Mouse (Mus musculus): ENCODE measurements around the gene Smpd2. TPM values are rescaled to one million over a fixed set of nuclear protein-coding genes. Genes with fewer than 3 reads are reported as not detected.

The Smpd2 gene
- polyA plus RNA-seq, 1 experiment from 2014 or later = 51.4 TPM

GRCm38 (mm10) chr10:41476171-41477017 lies 13.8 kb downstream of the Smpd2 start, which contains the start of gene Mical1:
Gene Mical1 (plus strand): TSS chr10:41476314.
- Histone ChIP-seq H3K36me3 (replicated peaks; ENCODE audit: control insufficient read depth, insufficient read depth, low read depth, low read length) (no peaks in the 10 kb centered on the region), H3K4me3 (ENCODE audit: low read depth, low read length) (peak within 1 kb of the TSS; percentile 59), H3K27me3 (ENCODE audit: control insufficient read depth, insufficient read depth, low read length) (no peaks in the 10 kb centered on the region), H3K9ac (replicated peaks; ENCODE audit: low read length) (peak within 1 kb of the TSS; percentile 79), H3K4me2 (ENCODE audit: low read depth, low read length) (peak within 1 kb of the TSS; percentile 92), H3K9me3 (replicated peaks; ENCODE audit: control insufficient read depth, low read length) (no peaks in the 10 kb centered on the region), H3K4me1 (ENCODE audit: control insufficient read depth, insufficient read depth, low read length) (peaks cover 2% of the 10 kb centered on the region; the same call in 1 of the 2 replicates), H3K27ac (replicated peaks; ENCODE audit: low read depth, low read length) (peak within 1 kb of the TSS; percentile 78)
- peak; percentile 77 for ATAC-seq (replicated peaks; ENCODE audit: insufficient number of reproducible peaks, low FRiP score, low TSS enrichment, low read depth)
- under 1% methylated on average over 35 of the region's 35 CpGs for WGBS
- DNase-seq (ENCODE audit: low spot score) = peak; percentile 70

DNA sequence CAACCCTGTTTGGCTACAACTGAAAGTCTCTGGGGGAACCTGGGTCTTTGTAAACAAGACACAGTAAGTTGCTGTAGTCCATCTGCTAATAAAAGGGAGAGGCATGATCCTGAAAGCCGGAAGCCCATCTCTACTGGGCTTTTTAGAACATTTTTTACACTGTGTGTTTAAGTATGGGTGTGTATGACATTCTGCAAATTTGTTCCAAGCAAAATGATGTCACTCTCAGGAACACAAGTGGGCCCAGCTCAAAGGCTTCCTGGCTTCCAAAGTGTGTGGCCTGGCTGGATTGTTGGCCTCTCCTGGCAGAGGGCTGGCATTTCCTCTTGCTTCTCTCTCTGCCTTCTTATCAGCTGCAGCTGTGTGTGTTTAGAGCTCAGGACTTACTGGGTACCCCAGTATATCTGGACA lies 15.2 kb downstream of the Smpd2 start:
- DNase-seq (ENCODE audit: low spot score) (no peak), ATAC-seq (replicated peaks; ENCODE audit: insufficient number of reproducible peaks, low FRiP score, low TSS enrichment, low read depth) (no peak)
- WGBS = 74% methylated on average over 1 of the region's 1 CpGs

GRCm38 (mm10) chr10:41473782-41474468 lies 16.2 kb downstream of the Smpd2 start:
- 83% methylated on average over 6 of the region's 6 CpGs for WGBS

More for the DNA sequence above, 15.2 kb downstream of the Smpd2 start:
- Histone ChIP-seq H3K27ac (replicated peaks; ENCODE audit: low read depth, low read length) (no peak overlapping the region), H3K36me3 (replicated peaks; ENCODE audit: control insufficient read depth, insufficient read depth, low read depth, low read length) (no peaks in the 10 kb centered on the region), H3K4me1 (ENCODE audit: control insufficient read depth, insufficient read depth, low read length) (peaks cover 2% of the 10 kb centered on the region; the same call in 1 of the 2 replicates), H3K4me2 (ENCODE audit: low read depth, low read length) (no peak overlapping the region), H3K9me3 (replicated peaks; ENCODE audit: control insufficient read depth, low read length) (no peaks in the 10 kb centered on the region), H3K9ac (replicated peaks; ENCODE audit: low read length) (no peak overlapping the region), H3K4me3 (ENCODE audit: low read depth, low read length) (no peak overlapping the region), H3K27me3 (ENCODE audit: control insufficient read depth, insufficient read depth, low read length) (no peaks in the 10 kb centered on the region)

DNA sequence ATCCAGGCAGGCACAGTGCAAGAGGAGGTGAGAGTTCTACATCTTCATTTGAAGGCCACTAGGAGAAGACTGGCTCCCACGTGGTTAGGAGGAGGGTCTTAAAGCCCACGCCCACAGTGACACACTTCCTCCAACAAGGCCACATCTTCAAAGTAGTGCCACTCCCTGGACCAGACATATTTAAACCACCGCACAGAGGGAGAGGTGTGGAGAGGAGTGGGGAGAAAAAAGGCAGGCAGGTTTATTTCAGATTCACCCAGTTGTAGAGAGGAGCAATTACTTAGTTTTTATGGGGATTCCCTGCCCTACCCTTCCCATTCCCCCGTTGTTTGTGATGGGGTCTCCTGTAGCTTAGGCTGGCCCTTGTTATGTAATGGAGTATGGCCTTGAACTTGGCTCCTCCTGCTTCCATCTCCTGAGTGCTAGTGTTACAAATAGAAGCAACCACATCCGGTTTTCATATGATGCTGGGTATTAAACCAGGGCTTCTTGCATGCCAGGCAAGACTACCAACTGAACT lies 17.1 kb downstream of the Smpd2 start:
- H3K9me3 ChIP-seq (replicated peaks; ENCODE audit: control insufficient read depth, low read length) = no peaks in the 10 kb centered on the region
- H3K4me3 ChIP-seq (ENCODE audit: low read depth, low read length) = no peak overlapping the region
- H3K4me2 ChIP-seq (ENCODE audit: low read depth, low read length) = no peak overlapping the region
- no peak overlapping the region for H3K9ac ChIP-seq (replicated peaks; ENCODE audit: low read length)
- no peak overlapping the region for H3K27ac ChIP-seq (replicated peaks; ENCODE audit: low read depth, low read length)
- no peaks in the 10 kb centered on the region for H3K27me3 ChIP-seq (ENCODE audit: control insufficient read depth, insufficient read depth, low read length)
- peaks cover 2% of the 10 kb centered on the region; the same call in 1 of the 2 replicates for H3K4me1 ChIP-seq (ENCODE audit: control insufficient read depth, insufficient read depth, low read length)
- 83% methylated on average over 5 of the region's 5 CpGs for WGBS
- DNase-seq (ENCODE audit: low spot score) (no peak), ATAC-seq (replicated peaks; ENCODE audit: insufficient number of reproducible peaks, low FRiP score, low TSS enrichment, low read depth) (no peak)
- no peaks in the 10 kb centered on the region for H3K36me3 ChIP-seq (replicated peaks; ENCODE audit: control insufficient read depth, insufficient read depth, low read depth, low read length)

More at GRCm38 (mm10) chr10:41473782-41474468, 16.2 kb downstream of the Smpd2 start:
- Histone ChIP-seq H3K9me3 (replicated peaks; ENCODE audit: control insufficient read depth, low read length) (no peaks in the 10 kb centered on the region), H3K4me1 (ENCODE audit: control insufficient read depth, insufficient read depth, low read length) (peaks cover 2% of the 10 kb centered on the region; the same call in 1 of the 2 replicates), H3K4me3 (ENCODE audit: low read depth, low read length) (no peak overlapping the region), H3K4me2 (ENCODE audit: low read depth, low read length) (no peak overlapping the region), H3K36me3 (replicated peaks; ENCODE audit: control insufficient read depth, insufficient read depth, low read depth, low read length) (no peaks in the 10 kb centered on the region), H3K27me3 (ENCODE audit: control insufficient read depth, insufficient read depth, low read length) (no peaks in the 10 kb centered on the region), H3K9ac (replicated peaks; ENCODE audit: low read length) (no peak overlapping the region), H3K27ac (replicated peaks; ENCODE audit: low read depth, low read length) (no peak overlapping the region)
- DNase-seq (ENCODE audit: low spot score) (no peak), ATAC-seq (replicated peaks; ENCODE audit: insufficient number of reproducible peaks, low FRiP score, low TSS enrichment, low read depth) (no peak)

DNA sequence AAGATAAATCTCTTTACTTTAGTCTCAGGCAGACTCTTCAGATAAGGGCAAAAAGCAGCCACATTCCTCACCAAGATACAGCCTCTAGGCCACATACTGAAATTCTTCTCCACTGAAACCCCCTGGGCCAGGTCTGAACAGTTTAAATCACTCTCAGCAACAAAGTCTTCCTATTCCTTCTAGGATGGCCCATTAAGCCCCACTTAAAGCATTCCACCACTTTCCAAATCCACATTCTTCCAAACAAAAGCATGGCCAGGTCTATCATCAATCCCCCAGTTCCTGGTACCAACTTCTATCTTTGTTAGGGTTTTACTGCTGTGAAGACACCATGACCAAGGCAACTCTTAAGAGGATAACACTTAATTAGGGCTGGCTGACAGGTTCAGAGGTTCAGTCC lies 17.6 kb downstream of the Smpd2 start:
- DNase-seq (ENCODE audit: low spot score) (no peak), ATAC-seq (replicated peaks; ENCODE audit: insufficient number of reproducible peaks, low FRiP score, low TSS enrichment, low read depth) (no peak)
- no peaks in the 10 kb centered on the region for H3K36me3 ChIP-seq (replicated peaks; ENCODE audit: control insufficient read depth, insufficient read depth, low read depth, low read length)
- no peak overlapping the region for H3K27ac ChIP-seq (replicated peaks; ENCODE audit: low read depth, low read length)
- H3K4me3 ChIP-seq (ENCODE audit: low read depth, low read length) = no peak overlapping the region
- H3K4me1 ChIP-seq (ENCODE audit: control insufficient read depth, insufficient read depth, low read length) = peaks cover 2% of the 10 kb centered on the region; the same call in 1 of the 2 replicates
- no peaks in the 10 kb centered on the region for H3K27me3 ChIP-seq (ENCODE audit: control insufficient read depth, insufficient read depth, low read length)
- H3K9me3 ChIP-seq (replicated peaks; ENCODE audit: control insufficient read depth, low read length) = no peaks in the 10 kb centered on the region
- H3K4me2 ChIP-seq (ENCODE audit: low read depth, low read length) = no peak overlapping the region
- H3K9ac ChIP-seq (replicated peaks; ENCODE audit: low read length) = no peak overlapping the region

- 85% methylated on average over 3 of the region's 3 CpGs for WGBS
- Histone ChIP-seq H3K9ac (replicated peaks; ENCODE audit: low read length) (no peak overlapping the region), H3K9me3 (replicated peaks; ENCODE audit: control insufficient read depth, low read length) (no peaks in the 10 kb centered on the region), H3K4me3 (ENCODE audit: low read depth, low read length) (no peak overlapping the region), H3K4me1 (ENCODE audit: control insufficient read depth, insufficient read depth, low read length) (no peaks in the 10 kb centered on the region; the same call in 1 of the 2 replicates), H3K27ac (replicated peaks; ENCODE audit: low read depth, low read length) (no peak overlapping the region), H3K4me2 (ENCODE audit: low read depth, low read length) (no peak overlapping the region), H3K27me3 (ENCODE audit: control insufficient read depth, insufficient read depth, low read length) (no peaks in the 10 kb centered on the region), H3K36me3 (replicated peaks; ENCODE audit: control insufficient read depth, insufficient read depth, low read depth, low read length) (no peaks in the 10 kb centered on the region)
- ATAC-seq (replicated peaks; ENCODE audit: insufficient number of reproducible peaks, low FRiP score, low TSS enrichment, low read depth) (no peak), DNase-seq (ENCODE audit: low spot score) (no peak)
These were observed 19.5 kb downstream of the Smpd2 start for GRCm38 (mm10) chr10:41470693-41471092.

DNA sequence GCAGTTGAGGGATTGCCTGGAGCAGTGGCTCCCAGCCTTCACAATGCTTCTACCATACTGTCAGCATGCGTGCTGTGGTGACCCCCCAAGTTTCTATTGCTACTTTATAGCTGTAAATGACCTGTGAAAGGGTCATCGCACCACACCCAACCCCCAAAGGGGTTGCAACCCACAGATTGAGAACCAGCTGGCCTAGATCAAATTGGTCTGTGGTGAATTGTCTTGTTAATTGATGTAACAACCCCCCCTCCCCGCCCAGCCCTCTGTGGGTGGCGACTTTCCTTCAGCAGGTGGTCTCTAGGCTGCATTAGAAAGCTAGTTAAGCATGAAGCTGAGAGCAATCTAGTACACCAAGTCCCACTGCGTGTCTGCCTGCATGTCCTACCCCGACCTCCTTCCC lies 22.8 kb downstream of the Smpd2 start:
- H3K4me1 ChIP-seq (ENCODE audit: control insufficient read depth, insufficient read depth, low read length) = no peaks in the 10 kb centered on the region
- H3K9me3 ChIP-seq (replicated peaks; ENCODE audit: control insufficient read depth, low read length) = no peaks in the 10 kb centered on the region
- ATAC-seq (replicated peaks; ENCODE audit: insufficient number of reproducible peaks, low FRiP score, low TSS enrichment, low read depth) = no peak
- H3K36me3 ChIP-seq (replicated peaks; ENCODE audit: control insufficient read depth, insufficient read depth, low read depth, low read length) = no peaks in the 10 kb centered on the region
- H3K27ac ChIP-seq (replicated peaks; ENCODE audit: low read depth, low read length) = no peak overlapping the region
- no peak for DNase-seq (ENCODE audit: low spot score)
- no peak overlapping the region for H3K4me3 ChIP-seq (ENCODE audit: low read depth, low read length)
- no peaks in the 10 kb centered on the region for H3K27me3 ChIP-seq (ENCODE audit: control insufficient read depth, insufficient read depth, low read length)
- WGBS = 40% methylated on average over 6 of the region's 6 CpGs
- H3K4me2 ChIP-seq (ENCODE audit: low read depth, low read length) = no peak overlapping the region
- H3K9ac ChIP-seq (replicated peaks; ENCODE audit: low read length) = no peak overlapping the region

Measured in embryonic facial prominence, embryonic 11.5 days (tissue).